Mouse (Mus musculus) gastrocnemius, postnatal 14 days (tissue): Measurements from ENCODE around the gene Nrxn1. TPM values are rescaled to one million over a fixed set of nuclear protein-coding genes. Genes with fewer than 3 reads are reported as not detected.

Experiments used
- DNase-seq: peaks from one replicate; pipeline ENCODE4 v3.0.0; 2021; ENCODE audit warnings: mixed read lengths
- intact Hi-C: fragments of 180-260 bp; cut with DNase I; formaldehyde crosslinking; loops from one replicate; pipeline ENCODE4 v1.15.1; 2025; ENCODE audit warnings: low total_unique reads
- total RNA-seq, 2 experiments: library from RNA; stranded (reverse); gene quantifications; 2 replicates each; pipeline ENCODE4 v1.2.3; 2021

Gene Nrxn1
- total RNA-seq, 2 experiments from 2014 or later, result 0.40 to 1.6 TPM

DNA sequence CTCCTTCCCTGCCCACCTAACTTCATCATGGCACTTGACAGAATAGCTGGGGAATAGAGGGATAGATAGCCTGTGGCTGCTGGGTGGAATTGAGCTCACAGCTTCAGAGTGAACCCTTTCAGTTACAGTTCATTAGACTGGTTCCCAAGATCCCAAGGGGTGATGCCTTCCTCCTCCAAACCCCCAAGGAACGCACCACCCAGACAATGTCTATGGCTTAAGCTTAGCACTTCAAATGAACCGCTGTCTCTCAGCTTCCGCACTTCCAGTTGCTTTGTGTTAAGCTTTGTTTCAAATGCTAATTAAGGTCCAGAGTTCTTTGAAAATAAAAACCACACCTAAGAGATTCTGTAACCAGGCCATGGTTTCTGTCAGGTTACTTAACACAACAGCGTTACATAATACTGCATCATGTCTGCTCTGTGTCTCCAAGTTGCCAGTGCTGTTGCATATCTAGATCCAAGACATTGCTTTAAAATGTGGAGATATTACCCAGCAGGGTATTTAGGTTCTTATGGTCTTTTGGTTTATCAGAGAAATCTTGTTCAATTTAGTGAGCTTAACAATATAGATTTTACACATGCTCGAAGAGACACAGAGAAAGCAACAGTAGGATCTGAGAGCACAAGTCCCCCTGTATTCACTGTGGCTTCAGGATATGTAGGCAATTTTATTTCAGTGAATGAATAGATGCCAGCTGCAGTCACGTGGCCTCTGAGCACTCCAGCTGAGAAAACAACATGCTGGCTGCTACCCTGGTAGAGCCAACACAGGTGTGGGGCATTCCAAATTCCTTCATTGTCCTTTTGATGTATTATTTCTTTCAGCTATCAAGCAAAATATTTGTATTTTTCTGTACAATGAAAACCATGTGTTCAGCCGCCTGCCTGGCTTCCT is 702.3 kb downstream of the Nrxn1 start:
- intact Hi-C loops, result no loop called here
- no peak for DNase-seq

DNA sequence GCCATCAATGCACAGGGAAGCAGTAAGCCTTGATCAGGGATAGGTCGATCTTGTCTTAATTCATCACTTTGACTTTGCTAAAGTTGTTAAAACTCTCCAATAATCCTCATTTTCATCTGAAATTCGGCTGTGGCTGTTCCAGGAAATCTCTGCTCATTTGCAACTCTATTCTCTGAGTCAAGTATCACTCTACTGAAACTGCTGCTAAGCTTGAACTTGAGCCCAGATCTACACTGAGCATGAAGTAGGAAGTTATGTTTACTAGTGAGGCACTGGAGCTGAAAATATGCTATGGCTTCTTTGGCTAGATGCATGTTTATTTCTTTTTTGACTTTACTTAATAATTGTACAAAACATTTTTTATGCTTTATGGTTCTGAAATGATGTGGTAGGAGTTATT is 708.0 kb downstream of the Nrxn1 start:
- intact Hi-C loops, result no loop called here
- no peak for DNase-seq

DNA sequence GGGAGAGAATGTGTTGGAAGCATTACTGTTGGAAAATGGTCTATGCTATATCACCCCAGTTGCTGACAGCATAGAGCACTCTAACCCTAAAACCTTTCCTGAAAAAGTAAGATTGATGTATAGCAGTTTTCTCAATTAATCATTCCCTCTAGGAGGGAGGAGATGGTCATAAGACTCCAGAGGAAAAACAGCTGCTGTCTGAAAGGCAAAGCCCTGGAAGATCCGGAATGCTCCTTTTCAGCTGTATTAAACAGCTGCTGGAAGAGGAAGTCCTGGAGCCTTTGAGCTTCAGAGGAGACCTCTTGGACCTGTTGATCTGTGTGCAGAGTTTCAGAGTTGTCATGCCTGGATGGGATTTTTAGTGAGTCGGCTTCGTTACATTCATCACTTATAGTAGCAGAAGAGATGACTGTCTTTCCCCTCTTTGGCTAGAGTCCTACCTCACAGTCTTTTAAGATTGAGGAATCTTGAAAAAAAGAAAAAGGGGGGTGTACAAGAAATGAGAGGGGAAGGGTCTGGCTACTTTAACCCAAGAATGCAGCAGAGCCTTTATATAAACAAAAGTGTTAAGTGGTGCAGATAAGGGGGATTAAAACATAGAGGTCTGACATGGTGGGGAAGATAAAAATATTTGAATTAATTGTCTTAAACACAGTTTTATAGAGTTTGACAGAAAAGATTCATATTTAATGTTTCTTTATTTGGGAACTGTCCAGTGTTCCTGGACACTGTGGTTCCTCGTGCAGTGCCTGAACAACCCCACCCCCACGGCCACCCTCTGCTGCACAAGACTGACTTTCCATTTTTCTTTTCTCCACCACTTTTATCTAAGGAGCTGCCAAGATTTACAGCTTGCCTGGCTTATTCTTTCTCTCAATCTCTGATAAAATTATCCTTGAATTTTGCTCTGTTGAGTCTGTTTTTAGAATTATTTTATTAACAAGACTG is 710.1 kb downstream of the Nrxn1 start:
- intact Hi-C loops, result no loop called here
- DNase-seq, result no peak

DNA sequence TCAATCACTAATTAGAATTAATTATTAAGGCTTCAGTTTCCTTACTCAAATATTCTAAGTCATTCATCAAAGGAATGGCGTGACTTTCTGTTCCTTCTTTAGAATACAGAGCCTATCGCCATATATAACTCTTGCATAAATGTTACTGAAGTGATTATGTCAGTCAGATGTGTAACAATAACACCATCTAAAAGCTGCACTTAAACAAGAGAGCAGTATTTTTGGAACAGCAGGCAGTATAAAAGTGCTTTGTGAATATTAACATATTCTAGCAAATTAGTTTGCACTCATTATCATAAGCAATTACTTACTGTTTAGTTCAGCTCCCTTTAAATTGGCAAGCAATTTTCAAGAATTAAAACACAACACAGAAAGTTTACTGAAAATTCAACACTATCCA is 716.3 kb downstream of the Nrxn1 start:
- intact Hi-C loops, result no loop called here
- DNase-seq, result no peak

DNA sequence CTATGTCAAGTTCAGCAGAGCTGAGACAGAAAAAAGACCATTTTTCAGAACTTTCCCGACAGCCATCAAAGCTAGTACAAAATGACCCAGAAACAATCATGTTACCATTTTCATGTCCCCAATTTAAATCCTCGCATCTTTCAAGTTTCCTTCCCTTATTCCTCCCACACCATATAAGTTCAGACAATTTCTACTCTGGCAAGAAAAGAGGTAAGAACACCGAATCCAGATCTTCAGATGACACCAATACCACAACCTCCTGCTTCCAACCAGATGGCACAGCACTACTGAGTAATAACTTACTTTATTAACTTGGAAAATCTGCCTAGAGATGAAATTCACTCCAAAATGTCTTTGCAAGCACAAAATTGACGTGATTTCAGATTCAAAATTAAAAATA is 730.7 kb downstream of the Nrxn1 start:
- intact Hi-C loops, result no loop called here
- no peak for DNase-seq

DNA sequence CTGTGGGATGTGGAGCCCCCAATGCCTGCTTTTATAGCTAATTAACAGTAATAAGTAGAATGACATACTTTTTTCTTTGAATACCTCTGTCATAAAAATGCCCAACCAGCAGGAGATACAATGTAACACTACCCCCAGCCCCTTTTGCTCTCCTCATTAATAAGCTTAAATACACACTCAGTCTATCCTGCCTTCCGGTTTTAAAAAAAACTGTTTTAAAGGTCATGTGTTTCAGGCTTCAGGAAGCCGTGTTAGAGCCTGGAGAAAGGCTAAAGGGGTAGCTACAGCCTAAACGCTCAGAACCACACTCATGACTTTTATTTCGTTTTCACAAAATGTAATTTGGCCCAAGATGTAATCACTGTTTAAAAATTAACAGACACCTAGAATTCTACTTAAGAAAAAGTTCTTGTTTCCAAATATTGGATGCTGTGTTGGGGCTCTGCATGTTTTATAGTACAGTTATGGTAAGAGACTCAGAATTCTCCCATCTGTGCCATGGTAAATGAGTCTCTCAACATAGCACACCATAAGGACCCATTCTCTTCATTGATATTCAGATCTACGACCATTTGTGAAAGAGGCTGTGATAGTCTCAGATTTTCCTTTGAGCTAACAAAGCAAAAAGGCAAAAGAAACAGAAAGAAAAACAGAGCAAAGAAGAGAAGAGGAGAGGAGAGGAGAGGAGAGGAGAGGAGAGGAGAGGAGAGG is 743.3 kb downstream of the Nrxn1 start:
- intact Hi-C loops, result no loop called here
- DNase-seq, result no peak

DNA sequence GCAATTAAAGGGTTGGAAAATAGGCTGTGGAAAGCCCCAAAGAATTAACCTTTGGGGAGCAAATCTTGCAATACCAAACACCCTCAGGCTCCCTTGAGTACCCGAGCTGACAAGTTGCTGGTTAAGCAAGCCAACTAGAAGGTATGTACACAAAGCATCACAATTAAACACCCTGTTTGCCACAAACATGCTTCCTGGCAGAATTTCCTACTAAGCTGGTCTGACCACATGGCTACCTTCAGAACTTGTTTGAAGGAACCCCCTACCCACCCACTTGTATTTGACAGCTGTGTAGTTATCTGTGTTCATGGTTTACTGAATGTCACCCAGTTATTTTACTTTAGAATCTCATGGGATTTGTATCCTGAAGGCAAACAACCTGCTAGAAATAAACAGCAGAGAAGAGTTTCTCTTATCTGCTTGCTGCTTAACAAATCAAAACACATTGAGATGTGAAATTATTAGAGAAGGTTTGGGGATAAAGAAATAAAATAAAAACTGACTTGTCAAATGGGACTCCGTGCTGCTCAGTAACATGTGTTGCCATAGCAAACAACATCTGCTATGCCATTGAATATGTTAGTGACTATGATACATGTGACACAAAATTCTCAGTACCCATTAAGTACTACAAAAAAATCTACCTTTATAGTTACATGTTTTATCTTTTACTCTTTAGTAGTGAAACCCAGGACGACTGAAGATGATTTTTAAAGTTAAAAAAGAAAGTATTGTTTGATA is 746.0 kb downstream of the Nrxn1 start:
- DNase-seq, result no peak
- intact Hi-C loops, result no loop called here

DNA sequence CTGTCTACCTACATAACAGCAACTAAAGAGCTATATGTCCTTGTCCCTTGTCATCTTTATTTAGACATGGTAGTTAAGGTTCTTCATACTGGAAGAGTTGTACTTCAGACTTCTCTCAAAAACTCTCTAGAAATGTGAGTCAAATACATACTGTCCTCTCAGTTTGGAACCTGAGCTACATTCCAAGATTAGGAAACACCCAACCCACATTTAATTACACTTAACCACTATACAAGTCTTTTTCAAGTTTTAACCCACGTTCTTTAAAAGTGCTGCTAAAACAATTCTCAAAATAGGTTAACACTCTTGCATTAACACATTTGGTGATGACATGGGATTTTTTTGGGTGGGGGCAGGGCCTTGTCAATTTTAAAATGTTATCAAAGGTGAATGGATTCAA is 759.4 kb downstream of the Nrxn1 start:
- intact Hi-C loops, result no loop called here
- no peak for DNase-seq

DNA sequence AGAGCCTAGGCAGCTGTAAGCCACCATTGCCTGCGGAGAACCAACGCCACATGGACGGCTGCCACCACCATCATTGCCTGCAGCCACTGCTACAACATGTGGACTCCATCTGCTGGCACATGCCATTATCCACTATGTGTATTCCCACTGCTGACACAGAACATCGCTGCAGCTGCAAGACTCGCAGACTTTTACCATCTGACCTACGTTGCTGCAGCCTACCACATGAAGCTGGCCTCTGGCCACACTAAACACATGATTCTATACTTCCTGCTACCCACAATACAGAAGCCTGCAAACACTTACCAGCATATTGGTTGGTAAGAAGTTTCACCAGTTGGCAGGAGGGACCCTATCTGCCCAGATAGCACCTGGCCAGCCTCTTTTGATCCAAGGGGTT is 769.2 kb downstream of the Nrxn1 start:
- DNase-seq, result no peak
- intact Hi-C loops, result no loop called here

DNA sequence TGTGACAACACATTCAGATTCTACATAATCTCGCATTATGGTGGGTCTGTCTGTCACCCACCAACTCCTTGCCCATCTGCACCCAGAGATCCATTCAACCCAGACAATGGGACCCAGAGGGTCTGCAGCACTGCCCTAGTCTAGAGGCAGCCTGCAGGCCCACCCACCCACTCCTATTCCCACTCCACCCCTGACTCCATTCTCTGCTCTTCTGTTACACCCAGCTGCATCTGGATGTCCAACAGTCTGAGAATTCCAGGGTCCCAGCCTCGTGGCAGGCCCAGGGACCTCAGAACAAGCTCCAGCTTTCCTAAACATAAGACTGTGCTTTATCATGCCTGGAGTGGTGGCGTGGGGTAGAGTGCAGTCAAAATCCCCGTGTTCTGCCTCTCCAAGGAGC is 820.6 kb downstream of the Nrxn1 start:
- DNase-seq, result no peak
- intact Hi-C loops, result no loop called here

DNA sequence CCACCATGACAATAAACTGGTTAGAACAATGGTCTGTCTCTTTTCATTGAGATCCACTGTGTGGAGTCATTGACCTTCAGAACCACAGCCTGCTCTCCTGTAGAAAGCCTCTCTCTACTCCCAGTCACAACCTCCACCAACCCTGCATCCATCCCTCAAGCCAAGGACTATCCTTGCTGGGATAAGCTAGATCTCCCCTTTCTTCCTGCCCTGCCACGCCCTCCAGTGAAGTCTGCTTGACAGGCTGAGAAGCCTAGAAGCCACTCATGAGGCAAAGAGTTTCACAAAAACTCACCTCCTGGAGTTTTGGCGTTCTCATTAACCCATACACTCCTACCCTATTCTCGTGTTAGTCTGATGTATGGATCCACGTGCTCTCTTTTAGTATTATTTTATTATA is 821.7 kb downstream of the Nrxn1 start:
- no peak for DNase-seq
- intact Hi-C loops, result no loop called here

DNA sequence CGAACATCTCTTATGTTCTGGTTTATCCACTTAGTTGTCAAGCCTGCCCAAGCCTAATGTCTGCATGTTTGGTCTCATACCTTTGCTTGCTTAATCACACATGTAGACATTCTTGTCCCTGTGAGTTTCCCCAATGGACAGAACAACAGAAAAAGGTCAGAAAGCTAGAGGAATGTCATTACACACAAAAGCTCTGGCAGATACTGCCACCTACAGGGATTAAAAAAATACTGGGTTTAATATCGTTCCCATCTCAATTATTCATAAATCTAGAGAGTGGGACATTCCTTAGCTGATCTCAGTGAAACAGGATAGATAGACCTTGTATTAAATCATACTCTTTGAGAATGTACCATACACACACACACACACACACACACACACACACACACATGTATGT is 823.7 kb downstream of the Nrxn1 start:
- intact Hi-C loops, result no loop called here
- DNase-seq, result no peak

DNA sequence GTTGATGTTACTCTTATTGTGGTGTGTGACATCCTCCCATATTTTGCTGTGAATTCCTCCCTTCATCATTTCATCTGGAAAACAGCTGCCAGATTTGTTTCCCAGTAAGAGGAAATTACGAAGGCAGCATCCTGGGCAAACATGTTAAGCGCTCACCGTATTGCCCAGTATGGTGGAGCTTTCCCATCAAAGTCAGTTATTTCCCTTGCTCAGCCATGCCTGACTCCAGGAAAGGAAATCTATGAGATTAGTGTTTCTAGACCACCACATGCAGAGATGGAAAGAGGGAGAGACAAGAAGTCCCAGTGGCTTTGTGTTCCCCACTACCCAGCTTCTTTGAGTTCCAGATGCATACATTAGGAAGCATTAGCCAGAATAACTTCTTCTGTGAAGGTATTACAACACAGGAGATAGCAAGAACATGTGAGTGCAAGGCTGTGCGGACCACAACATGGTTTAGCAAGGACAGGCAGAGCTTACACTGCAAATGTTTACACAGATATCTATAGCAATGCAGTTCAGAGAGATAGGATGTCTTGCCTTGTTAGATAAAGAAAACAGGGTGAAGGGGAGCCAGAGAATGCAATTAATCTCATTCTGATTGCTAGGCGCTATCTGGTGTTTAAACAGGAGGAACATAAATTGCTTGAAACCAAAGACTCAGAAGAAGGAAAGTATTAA is 839.3 kb downstream of the Nrxn1 start:
- DNase-seq, result no peak
- intact Hi-C loops, result no loop called here

DNA sequence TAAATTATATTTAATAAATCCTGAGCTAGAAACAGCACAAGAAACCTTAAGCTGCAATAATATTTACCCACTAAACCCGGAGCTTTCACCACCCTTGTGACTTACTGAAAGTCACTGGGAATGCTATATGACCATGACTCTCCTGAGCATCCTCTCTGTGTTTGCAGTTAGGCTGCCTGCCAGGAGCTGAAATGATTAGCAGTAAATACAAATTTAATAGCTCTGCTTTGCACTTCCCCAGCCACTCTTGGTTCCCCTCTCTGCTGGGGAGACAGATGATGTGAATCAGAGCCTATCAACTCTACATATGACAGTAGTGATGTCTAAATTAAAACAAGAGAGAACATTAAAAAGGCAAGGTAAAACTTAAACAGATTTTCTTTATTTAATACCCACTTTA is 840.7 kb downstream of the Nrxn1 start:
- intact Hi-C loops, result no loop called here
- DNase-seq, result no peak

DNA sequence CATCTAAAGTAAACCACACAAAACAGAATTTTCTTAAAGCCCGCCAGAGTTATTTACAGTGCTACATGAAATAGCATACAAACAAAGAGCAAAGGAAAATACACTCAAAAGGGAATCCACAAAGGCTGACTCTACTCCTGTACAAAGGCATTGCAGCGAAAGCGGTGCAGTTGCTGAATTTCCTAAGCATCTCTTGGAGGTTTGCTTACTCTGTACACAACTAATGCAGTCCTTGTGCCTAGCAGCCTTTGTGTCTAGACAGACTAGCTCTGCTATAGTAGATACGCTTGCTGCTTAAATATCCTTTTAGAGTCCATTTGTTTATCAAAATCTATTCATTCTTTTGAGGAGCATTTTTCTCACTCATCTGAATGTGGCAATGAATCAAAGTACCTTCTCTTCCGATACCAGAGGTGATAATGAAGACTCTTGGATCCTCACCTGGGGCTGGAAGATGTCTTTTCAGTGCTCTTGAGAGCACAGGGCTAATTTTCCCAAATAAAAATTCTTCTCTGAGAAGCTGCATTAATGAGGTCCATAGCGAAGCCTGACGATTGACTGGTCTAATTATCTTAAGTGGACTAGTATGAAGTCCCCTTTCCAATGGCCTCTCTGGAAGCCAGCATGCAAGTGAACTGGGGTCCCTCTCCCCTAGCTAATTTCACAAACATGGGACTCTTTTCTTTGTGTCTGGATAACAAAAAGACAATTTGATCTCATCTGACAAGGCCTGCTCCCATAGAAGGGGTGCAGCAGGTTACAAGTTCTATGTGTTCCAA is 845.6 kb downstream of the Nrxn1 start:
- DNase-seq, result no peak
- intact Hi-C loops, result no loop called here

DNA sequence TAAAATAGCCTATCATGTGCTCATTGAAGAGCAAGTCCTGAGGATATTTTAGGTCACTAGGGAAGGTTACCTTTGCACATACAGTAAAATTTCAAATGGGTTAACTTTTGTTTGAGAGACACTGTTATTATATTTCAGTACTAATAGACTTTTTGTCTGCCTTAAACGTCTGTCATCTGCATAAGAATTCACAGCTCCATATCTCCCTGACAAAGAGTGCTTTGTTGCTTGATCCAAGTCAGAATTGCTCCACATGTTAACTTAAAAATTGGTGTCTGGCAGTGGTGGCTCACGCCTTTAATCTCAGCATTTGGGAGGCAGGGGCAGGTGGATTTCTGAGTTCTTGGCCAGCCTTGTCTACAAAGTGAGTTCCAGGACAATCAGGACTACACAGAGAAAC is 848.5 kb downstream of the Nrxn1 start:
- DNase-seq, result no peak
- intact Hi-C loops, result no loop called here

DNA sequence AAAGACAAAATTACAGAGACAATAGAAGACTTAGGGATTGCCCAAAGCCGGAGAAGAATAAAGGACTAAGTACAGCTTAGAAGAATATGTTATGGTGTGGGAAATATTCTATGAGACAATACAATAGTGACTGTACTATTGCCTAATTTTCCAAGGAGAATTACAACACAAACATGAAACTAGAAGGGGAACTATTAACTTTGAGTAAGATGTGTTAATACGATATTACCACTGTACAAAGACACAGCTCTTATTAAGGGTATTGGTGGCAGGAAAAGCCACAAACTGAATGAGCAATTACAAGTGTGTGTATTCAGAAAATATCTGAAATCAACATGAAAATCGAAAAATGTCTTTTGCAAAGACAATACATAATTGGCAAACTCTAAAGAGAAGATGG is 853.9 kb downstream of the Nrxn1 start:
- intact Hi-C loops, result no loop called here
- DNase-seq, result no peak

DNA sequence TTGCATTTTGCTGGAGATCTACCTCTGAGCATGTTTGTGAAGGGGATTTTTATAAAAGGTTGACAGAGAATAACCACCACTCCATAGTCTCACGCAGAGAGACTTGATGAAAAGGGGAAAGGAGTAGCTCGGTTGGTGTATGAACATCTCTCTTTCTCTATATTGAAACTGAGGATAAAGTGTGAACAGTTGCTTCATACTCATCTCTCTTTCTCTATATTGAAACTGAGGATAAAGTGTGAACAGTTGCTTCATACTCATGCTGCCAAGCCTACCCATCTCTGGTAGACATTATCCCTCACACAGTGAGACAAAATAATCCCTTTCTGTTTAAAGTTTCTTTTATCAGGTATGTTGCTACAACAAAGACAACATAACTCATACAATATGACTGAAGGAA is 854.4 kb downstream of the Nrxn1 start:
- no peak for DNase-seq
- intact Hi-C loops, result no loop called here
